Mouse (Mus musculus): ENCODE measurements around the gene Mto1. TPM values are rescaled to one million over a fixed set of nuclear protein-coding genes. Genes with fewer than 3 reads are reported as not detected.

Gene Mto1
- total RNA-seq, 1 experiment, result 31.3 TPM

DNA sequence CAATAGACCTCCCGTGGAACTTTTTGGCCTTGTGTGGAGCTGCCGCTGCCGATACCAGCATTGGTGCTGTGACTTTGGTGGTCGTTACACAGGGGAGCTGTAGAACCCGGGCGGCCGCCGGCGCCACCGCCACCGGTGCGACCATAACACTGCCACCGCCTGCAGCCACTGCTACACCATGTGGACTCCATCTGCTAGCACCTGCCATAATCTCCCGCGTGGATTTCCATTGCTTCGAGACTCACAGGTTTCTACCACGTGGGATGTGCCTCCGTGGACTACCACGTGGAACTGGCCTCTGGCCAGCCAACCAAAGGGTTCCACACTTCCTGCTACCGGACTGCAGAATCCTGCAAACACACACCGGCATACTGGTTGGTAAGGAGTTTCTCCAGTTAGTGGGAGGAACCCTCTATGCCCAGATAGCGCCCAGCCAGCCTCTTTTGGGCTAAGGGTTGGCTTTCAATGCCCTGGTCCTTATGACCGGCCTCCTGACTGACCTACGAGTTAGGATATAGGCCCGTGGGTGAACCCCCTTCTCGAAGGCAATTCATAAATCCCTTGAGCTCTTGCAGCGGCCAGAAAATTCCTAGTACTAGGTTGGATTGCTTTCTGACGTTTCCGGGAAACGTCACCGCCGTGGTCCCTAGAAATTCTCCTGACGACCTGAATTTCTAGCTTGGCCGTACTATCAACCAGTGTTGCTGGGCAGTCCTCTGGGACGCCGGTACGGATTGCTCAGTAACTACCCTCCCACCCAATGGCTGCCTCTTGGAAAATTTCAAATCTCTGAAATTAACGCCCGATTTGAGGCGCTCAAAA is 73.0 kb downstream of the Mto1 start:
- Histone ChIP-seq H3K4me3 (ENCODE audit: insufficient read depth in 1 of 2, low read depth in 1 of 2, low read length in 2 of 2, poor library complexity in 1 of 2, severe bottlenecking in 1 of 2) (peak overlapping the region; percentile 79 to 84), H3K27ac (ENCODE audit: insufficient read depth, low read depth, low read length, poor library complexity, severe bottlenecking) (peak overlapping the region; percentile 96), H3K36me3 (ENCODE audit: control insufficient read depth, insufficient read depth, low read length, poor library complexity, severe bottlenecking) (peaks cover 15% of the 10 kb centered on the region), H3K9me3 (ENCODE audit: control insufficient read depth, insufficient read depth, low read depth, low read length) (no peaks in the 10 kb centered on the region), H3K9ac (ENCODE audit: insufficient read depth, low read depth, low read length, poor library complexity, severe bottlenecking) (peak overlapping the region; percentile 89), H3K4me1 (ENCODE audit: control insufficient read depth in 2 of 2, insufficient read depth in 2 of 2, low read length in 2 of 2, poor library complexity in 1 of 2) (peaks cover 0 to 7% of the 10 kb centered on the region in 2 experiments; a peak in 1 of 4 replicates)
- DNase-seq (ENCODE audit: low read depth, low spot score), result no peak
- TF ChIP-seq CHD2 (IDR thresholded peaks at IDR 0.05; ENCODE audit: low read depth, low read length) (0 out of 2 replicates have a peak, but pooled peaks have one; percentile 33), ZC3H11A (IDR thresholded peaks at IDR 0.05; ENCODE audit: borderline replicate concordance, low read depth, low read length) (no peak)
- in situ Hi-C loops (cut with MboI; ENCODE audit: low sequenced_read_pairs in 2 of 2, unreplicated experiment in 2 of 2), result no loop called here

DNA sequence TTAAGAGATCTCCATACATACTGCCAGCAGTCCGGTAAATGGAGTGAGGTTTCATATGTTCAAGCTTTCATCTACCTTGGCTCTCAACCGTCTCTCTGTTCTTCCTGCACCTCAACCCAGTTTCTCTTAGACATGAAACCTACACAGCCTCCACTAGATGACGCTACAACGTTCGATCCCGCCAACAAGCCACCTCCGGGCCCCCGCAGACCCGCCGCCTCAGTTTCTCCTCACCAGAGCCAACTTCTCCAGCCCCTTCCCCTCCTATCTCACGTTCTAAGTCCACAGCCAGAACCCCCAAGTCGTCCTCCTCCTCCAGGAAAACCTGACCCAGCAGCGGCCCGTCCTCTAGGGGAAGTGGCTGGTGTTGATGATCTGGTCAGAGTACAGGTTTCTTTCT is 73.7 kb downstream of the Mto1 start:
- Histone ChIP-seq H3K9me3 (ENCODE audit: control insufficient read depth, insufficient read depth, low read depth, low read length) (no peaks in the 10 kb centered on the region), H3K27ac (ENCODE audit: insufficient read depth, low read depth, low read length, poor library complexity, severe bottlenecking) (peak overlapping the region; percentile 96; the same call in 1 of the 2 replicates), H3K4me3 (ENCODE audit: insufficient read depth in 1 of 2, low read depth in 1 of 2, low read length in 2 of 2, poor library complexity in 1 of 2, severe bottlenecking in 1 of 2) (peak overlapping the region; percentile 79 to 84), H3K4me1 (ENCODE audit: control insufficient read depth in 2 of 2, insufficient read depth in 2 of 2, low read length in 2 of 2, poor library complexity in 1 of 2) (peaks cover 2 to 11% of the 10 kb centered on the region in 2 experiments), H3K9ac (ENCODE audit: insufficient read depth, low read depth, low read length, poor library complexity, severe bottlenecking) (peak overlapping the region; percentile 89), H3K36me3 (ENCODE audit: control insufficient read depth, insufficient read depth, low read length, poor library complexity, severe bottlenecking) (peaks cover 15% of the 10 kb centered on the region)
- DNase-seq (ENCODE audit: low read depth, low spot score), result no peak
- in situ Hi-C loops (cut with MboI; ENCODE audit: low sequenced_read_pairs in 2 of 2, unreplicated experiment in 2 of 2), result no loop called here
- TF ChIP-seq MAFK (IDR thresholded peaks at IDR 0.05; ENCODE audit: insufficient read depth, low read depth, low read length), result no peak
- TF ChIP-seq ZC3H11A (IDR thresholded peaks at IDR 0.05; ENCODE audit: borderline replicate concordance, low read depth, low read length), result no peak
- no peak for TF ChIP-seq ZNF384 (IDR thresholded peaks at IDR 0.05; ENCODE audit: low read depth, low read length)
- TF ChIP-seq CHD2 (IDR thresholded peaks at IDR 0.05; ENCODE audit: low read depth, low read length), result no peak

Other genes with a start within 250 kb of the Mto1 start
- gene Gsta1, start 217.6 kb upstream of the Mto1 start, total RNA-seq (2012; rRNA removed), result not detected in 2 replicates
- not detected in 2 replicates for gene Gm3776, start 191.1 kb upstream of the Mto1 start, total RNA-seq (2012; rRNA removed)
- not detected in 2 replicates for gene Gm10639, start 158.3 kb upstream of the Mto1 start, total RNA-seq (2012; rRNA removed)
- 0.31 TPM in 1 of 2 replicates, not detected in the other for gene Omt2a, start 133.4 kb upstream of the Mto1 start, total RNA-seq (2012; rRNA removed)
- not detected in 2 replicates for gene Omt2b, start 120.6 kb upstream of the Mto1 start, total RNA-seq (2012; rRNA removed)
- gene Gsta2, start 92.4 kb upstream of the Mto1 start, total RNA-seq (2012; rRNA removed), result not detected in 2 replicates
- gene Dppa5a, start 80.0 kb upstream of the Mto1 start, total RNA-seq (2012; rRNA removed), result 2,580 and 3,190 TPM in 2 replicates
- gene Ooep, start 69.5 kb upstream of the Mto1 start, total RNA-seq (2012; rRNA removed), result 31.2 and 35.3 TPM in 2 replicates
- gene Ddx43, start 52.4 kb upstream of the Mto1 start, total RNA-seq (2012; rRNA removed), result 4.3 and 5.0 TPM in 2 replicates
- 0.90 and 1.7 TPM in 2 replicates for gene Cgas, start 5.0 kb upstream of the Mto1 start, total RNA-seq (2012; rRNA removed)
- gene Gm17324, start 578 bp downstream of the Mto1 start, total RNA-seq (2012; rRNA removed), result 0.45 and 1.6 TPM in 2 replicates
- 10,022 and 10,869 TPM in 2 replicates for gene Eef1a1, start 40.9 kb downstream of the Mto1 start, total RNA-seq (2012; rRNA removed)
- 7.6 and 10.0 TPM in 2 replicates for gene Slc17a5, start 139.8 kb downstream of the Mto1 start, total RNA-seq (2012; rRNA removed)
- 6.4 and 7.3 TPM in 2 replicates for gene Cd109, start 167.3 kb downstream of the Mto1 start, total RNA-seq (2012; rRNA removed)

Measured in ES-E14 (cell line).